Mouse (Mus musculus) central nervous system, embryonic 18 days (tissue): ENCODE measurements around the gene Btbd35f8. TPM values are rescaled to one million over a fixed set of nuclear protein-coding genes. Genes with fewer than 3 reads are reported as not detected.

Source experiments
- polyA plus RNA-seq: library from polyadenylated mRNA; depleted of rRNA; stranded (reverse); fragments of >200 nt; gene quantifications from 2 replicates; pipeline ENCODE4 v1.2.3, GENCODE M21; 2012; rRNA removed

Btbd35f8 gene
- not detected in 2 replicates for polyA plus RNA-seq

DNA sequence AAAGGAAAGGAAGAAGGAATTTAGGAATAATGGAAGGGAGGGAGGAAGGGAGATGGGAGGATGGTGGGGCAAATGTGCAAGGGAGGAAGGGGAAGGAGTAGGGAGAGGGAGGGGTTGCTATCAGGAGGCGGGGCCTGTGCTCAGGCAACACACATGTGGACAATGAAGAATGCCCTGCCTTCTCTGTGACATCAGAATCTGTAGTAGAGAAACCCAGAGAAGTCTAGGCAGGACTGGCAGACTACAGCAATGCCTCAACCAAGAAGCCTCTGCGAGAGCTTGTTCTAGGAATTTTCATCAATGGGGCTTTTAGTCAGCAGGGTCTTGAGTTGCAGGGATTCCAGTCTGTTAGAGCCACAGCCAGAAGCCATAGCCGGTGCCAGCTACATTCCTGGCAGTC, at the start of gene Btbd35f8:
Gene Btbd35f8 (plus strand): TSS at position 301 of the 400 bp plus-strand sequence.

Other genes starting within 250 kb of the Btbd35f8 start
- gene Spin2g, start 211.8 kb upstream of the Btbd35f8 start, polyA plus RNA-seq: not detected in 2 replicates